Mouse (Mus musculus): ENCODE results near the gene Rph3a.

The Rph3a gene

GRCm38 (mm10) chr5:121009811-121010569, at the start of gene Rph3a:
TSS of gene Rph3a (minus strand) at chr5:121010092.
- DNase-seq (ENCODE audit: low spot score), result no peak

GRCm38 (mm10) chr5:121058261-121058660, 48.4 kb upstream of the Rph3a start:
- no peak for DNase-seq (ENCODE audit: low spot score)

- no peak for DNase-seq (ENCODE audit: low spot score)
Observed at GRCm38 (mm10) chr5:121053886-121054285, 44.0 kb upstream of the Rph3a start.

- no peak for DNase-seq (ENCODE audit: low spot score)
Observed at GRCm38 (mm10) chr5:121041791-121042190, 31.9 kb upstream of the Rph3a start.

- DNase-seq (ENCODE audit: low spot score), result no peak
Observed at GRCm38 (mm10) chr5:121039465-121039864, 29.6 kb upstream of the Rph3a start.

- no peak for DNase-seq (ENCODE audit: low spot score)
Observed at GRCm38 (mm10) chr5:121030161-121030560, 20.3 kb upstream of the Rph3a start.

- DNase-seq (ENCODE audit: low spot score), result no peak
Observed at GRCm38 (mm10) chr5:121019505-121019904, 9.6 kb upstream of the Rph3a start.

- DNase-seq (ENCODE audit: low spot score), result no peak
Observed at GRCm38 (mm10) chr5:121017699-121018098, 7.8 kb upstream of the Rph3a start.

GRCm38 (mm10) chr5:121016405-121016804, 6.5 kb upstream of the Rph3a start:
- DNase-seq (ENCODE audit: low spot score), result no peak

- DNase-seq (ENCODE audit: low spot score), result no peak
Observed at GRCm38 (mm10) chr5:121014496-121014895, 4.6 kb upstream of the Rph3a start.

- DNase-seq (ENCODE audit: low spot score), result no peak
Observed at GRCm38 (mm10) chr5:121011962-121012361, 2.1 kb upstream of the Rph3a start.

GRCm38 (mm10) chr5:121009406-121009805, 486 bp downstream of the Rph3a start:
- peak; percentile 7 for DNase-seq (ENCODE audit: low spot score)

GRCm38 (mm10) chr5:121008411-121009239, 1.3 kb downstream of the Rph3a start:
- DNase-seq (ENCODE audit: low spot score), result no peak

GRCm38 (mm10) chr5:121007563-121007962, 2.3 kb downstream of the Rph3a start:
- no peak for DNase-seq (ENCODE audit: low spot score)

- no peak for DNase-seq (ENCODE audit: low spot score)
Observed at GRCm38 (mm10) chr5:121007130-121007529, 2.8 kb downstream of the Rph3a start.

- DNase-seq (ENCODE audit: low spot score), result no peak
Observed at GRCm38 (mm10) chr5:121006176-121006575, 3.7 kb downstream of the Rph3a start.

- DNase-seq (ENCODE audit: low spot score), result no peak
Observed at GRCm38 (mm10) chr5:121003781-121004180, 6.1 kb downstream of the Rph3a start.

- no peak for DNase-seq (ENCODE audit: low spot score)
Observed at GRCm38 (mm10) chr5:120999573-120999972, 10.3 kb downstream of the Rph3a start.

- DNase-seq (ENCODE audit: low spot score), result no peak
Observed at GRCm38 (mm10) chr5:120988373-120988772, 21.5 kb downstream of the Rph3a start.

GRCm38 (mm10) chr5:120983029-120983428, 26.9 kb downstream of the Rph3a start:
- DNase-seq (ENCODE audit: low spot score), result no peak

- no peak for DNase-seq (ENCODE audit: low spot score)
Observed at GRCm38 (mm10) chr5:120981211-120981610, 28.7 kb downstream of the Rph3a start.

- no peak for DNase-seq (ENCODE audit: low spot score)
Observed at GRCm38 (mm10) chr5:120980116-120980515, 29.8 kb downstream of the Rph3a start.

- DNase-seq (ENCODE audit: low spot score), result no peak
Observed at GRCm38 (mm10) chr5:120976138-120976537, 33.8 kb downstream of the Rph3a start.
